Mouse (Mus musculus): Measurements from ENCODE around the gene Ctdsp1. TPM values are rescaled to one million over a fixed set of nuclear protein-coding genes. Genes with fewer than 3 reads are reported as not detected.

The Ctdsp1 gene
- total and polyA plus RNA-seq, 3 experiments = 64.6 to 272 (median 154) TPM

- no peak for TF ChIP-seq POLR2AphosphoS5 (IDR thresholded peaks at IDR 0.05; ENCODE audit: insufficient replicate concordance, low read depth, low read length)
- TF ChIP-seq CTCF (IDR thresholded peaks at IDR 0.05; ENCODE audit: low read depth, low read length) = no peak
- TF ChIP-seq GATA1 (IDR thresholded peaks at IDR 0.05; ENCODE audit: borderline replicate concordance, low read length) = no peak
- TF ChIP-seq GATA2 (IDR thresholded peaks at IDR 0.05; ENCODE audit: borderline replicate concordance, low read depth, low read length) = no peak
- no peaks in the 10 kb centered on the region for H3K9me3 ChIP-seq (replicated peaks)
- H3K36me3 ChIP-seq (replicated peaks) = no peaks in the 10 kb centered on the region
- peaks cover 19% of the 10 kb centered on the region for H3K4me1 ChIP-seq (ENCODE audit: insufficient read depth, low read depth, low read length)
- H3K4me3 ChIP-seq (ENCODE audit: low read depth, low read length) = no peak overlapping the region
- ATAC-seq (ENCODE audit: extremely low read depth, insufficient number of reproducible peaks, low FRiP score, poor library complexity, severe bottlenecking) (no peak), DNase-seq (ENCODE audit: low spot score) (no peak)
- H3K27me3 ChIP-seq (ENCODE audit: insufficient read depth, low read length) = peaks cover 78% of the 10 kb centered on the region
These were observed 31.8 kb downstream of the Ctdsp1 start for GRCm38 (mm10) chr1:74423147-74423546.

GRCm38 (mm10) chr1:74425845-74426244 lies 34.5 kb downstream of the Ctdsp1 start:
- TF ChIP-seq GATA2 (IDR thresholded peaks at IDR 0.05; ENCODE audit: borderline replicate concordance, low read depth, low read length) (no peak), TAL1 (conservative IDR thresholded peaks at IDR 0.05; ENCODE audit: low read depth, low read length) (no peak), GATA1 (IDR thresholded peaks at IDR 0.05; ENCODE audit: borderline replicate concordance, low read length) (no peak), CTCF (IDR thresholded peaks at IDR 0.05; ENCODE audit: low read depth, low read length) (no peak), POLR2AphosphoS5 (IDR thresholded peaks at IDR 0.05; ENCODE audit: insufficient replicate concordance, low read depth, low read length) (no peak)
- DNase-seq (ENCODE audit: low spot score) = no peak
- H3K4me1 ChIP-seq (ENCODE audit: insufficient read depth, low read depth, low read length) = peaks cover 16% of the 10 kb centered on the region
- peaks cover 66% of the 10 kb centered on the region for H3K27me3 ChIP-seq (ENCODE audit: insufficient read depth, low read length)
- H3K4me3 ChIP-seq (ENCODE audit: low read depth, low read length) = no peak overlapping the region
- no peaks in the 10 kb centered on the region for H3K9me3 ChIP-seq (replicated peaks)
- ATAC-seq (ENCODE audit: extremely low read depth, insufficient number of reproducible peaks, low FRiP score, poor library complexity, severe bottlenecking) = no peak
- no peaks in the 10 kb centered on the region for H3K36me3 ChIP-seq (replicated peaks)

- Histone ChIP-seq H3K4me1 (ENCODE audit: insufficient read depth, low read depth, low read length) (peaks cover 29% of the 10 kb centered on the region), H3K4me3 (ENCODE audit: low read depth, low read length) (no peak overlapping the region), H3K27me3 (ENCODE audit: insufficient read depth, low read length) (peaks cover 8% of the 10 kb centered on the region; the same call in 1 of the 2 replicates), H3K36me3 (replicated peaks) (peaks cover 49% of the 10 kb centered on the region), H3K9me3 (replicated peaks) (no peaks in the 10 kb centered on the region)
- ATAC-seq (ENCODE audit: extremely low read depth, insufficient number of reproducible peaks, low FRiP score, poor library complexity, severe bottlenecking) = no peak
- DNase-seq (ENCODE audit: low spot score) = no peak
- no peak for TF ChIP-seq TAL1 (conservative IDR thresholded peaks at IDR 0.05; ENCODE audit: low read depth, low read length)
- no peak for TF ChIP-seq GATA2 (IDR thresholded peaks at IDR 0.05; ENCODE audit: borderline replicate concordance, low read depth, low read length)
- TF ChIP-seq POLR2AphosphoS5 (IDR thresholded peaks at IDR 0.05; ENCODE audit: insufficient replicate concordance, low read depth, low read length) = no peak
- no peak for TF ChIP-seq CTCF (IDR thresholded peaks at IDR 0.05; ENCODE audit: low read depth, low read length)
- TF ChIP-seq GATA1 (IDR thresholded peaks at IDR 0.05; ENCODE audit: borderline replicate concordance, low read length) = no peak
These were observed 41.9 kb downstream of the Ctdsp1 start for GRCm38 (mm10) chr1:74433220-74433619.

- ATAC-seq (ENCODE audit: extremely low read depth, insufficient number of reproducible peaks, low FRiP score, poor library complexity, severe bottlenecking) = no peak
- peaks cover 63% of the 10 kb centered on the region for H3K36me3 ChIP-seq (replicated peaks)
- peaks cover 42% of the 10 kb centered on the region for H3K4me1 ChIP-seq (ENCODE audit: insufficient read depth, low read depth, low read length)
- TF ChIP-seq GATA2 (IDR thresholded peaks at IDR 0.05; ENCODE audit: borderline replicate concordance, low read depth, low read length) = no peak
- no peak for TF ChIP-seq TAL1 (conservative IDR thresholded peaks at IDR 0.05; ENCODE audit: low read depth, low read length)
- TF ChIP-seq CTCF (IDR thresholded peaks at IDR 0.05; ENCODE audit: low read depth, low read length) = no peak
- TF ChIP-seq GATA1 (IDR thresholded peaks at IDR 0.05; ENCODE audit: borderline replicate concordance, low read length) = no peak
- no peak for TF ChIP-seq POLR2AphosphoS5 (IDR thresholded peaks at IDR 0.05; ENCODE audit: insufficient replicate concordance, low read depth, low read length)
- no peak for DNase-seq (ENCODE audit: low spot score)
- H3K9me3 ChIP-seq (replicated peaks) = no peaks in the 10 kb centered on the region
- H3K4me3 ChIP-seq (ENCODE audit: low read depth, low read length) = no peak overlapping the region
- H3K27me3 ChIP-seq (ENCODE audit: insufficient read depth, low read length) = peaks cover 2% of the 10 kb centered on the region; the same call in 1 of the 2 replicates
These were observed 43.3 kb downstream of the Ctdsp1 start for GRCm38 (mm10) chr1:74434596-74434995.

GRCm38 (mm10) chr1:74435563-74435962 lies 44.3 kb downstream of the Ctdsp1 start:
- Histone ChIP-seq H3K4me1 (ENCODE audit: insufficient read depth, low read depth, low read length) (peaks cover 45% of the 10 kb centered on the region), H3K36me3 (replicated peaks) (peaks cover 70% of the 10 kb centered on the region), H3K9me3 (replicated peaks) (no peaks in the 10 kb centered on the region), H3K27me3 (ENCODE audit: insufficient read depth, low read length) (no peaks in the 10 kb centered on the region), H3K4me3 (ENCODE audit: low read depth, low read length) (peak overlapping the region; percentile 20; the same call in 1 of the 2 replicates)
- TF ChIP-seq GATA2 (IDR thresholded peaks at IDR 0.05; ENCODE audit: borderline replicate concordance, low read depth, low read length) (no peak), POLR2AphosphoS5 (IDR thresholded peaks at IDR 0.05; ENCODE audit: insufficient replicate concordance, low read depth, low read length) (no peak), CTCF (IDR thresholded peaks at IDR 0.05; ENCODE audit: low read depth, low read length) (no peak), GATA1 (IDR thresholded peaks at IDR 0.05; ENCODE audit: borderline replicate concordance, low read length) (no peak), TAL1 (conservative IDR thresholded peaks at IDR 0.05; ENCODE audit: low read depth, low read length) (no peak)
- ATAC-seq (ENCODE audit: extremely low read depth, insufficient number of reproducible peaks, low FRiP score, poor library complexity, severe bottlenecking) (peak; percentile 50; the same call in 1 of the 2 replicates), DNase-seq (ENCODE audit: low spot score) (peak; percentile 49)

GRCm38 (mm10) chr1:74437702-74438427 lies 46.6 kb downstream of the Ctdsp1 start:
- TF ChIP-seq GATA2 (IDR thresholded peaks at IDR 0.05; ENCODE audit: borderline replicate concordance, low read depth, low read length) = no peak
- no peak for TF ChIP-seq CTCF (IDR thresholded peaks at IDR 0.05; ENCODE audit: low read depth, low read length)
- no peak for TF ChIP-seq TAL1 (conservative IDR thresholded peaks at IDR 0.05; ENCODE audit: low read depth, low read length)
- TF ChIP-seq GATA1 (IDR thresholded peaks at IDR 0.05; ENCODE audit: borderline replicate concordance, low read length) = no peak
- TF ChIP-seq POLR2AphosphoS5 (IDR thresholded peaks at IDR 0.05; ENCODE audit: insufficient replicate concordance, low read depth, low read length) = no peak

More at GRCm38 (mm10) chr1:74437702-74438427, 46.6 kb downstream of the Ctdsp1 start:
- no peaks in the 10 kb centered on the region for H3K27me3 ChIP-seq (ENCODE audit: insufficient read depth, low read length)
- no peaks in the 10 kb centered on the region for H3K9me3 ChIP-seq (replicated peaks)
- H3K36me3 ChIP-seq (replicated peaks) = peaks cover 86% of the 10 kb centered on the region
- H3K4me1 ChIP-seq (ENCODE audit: insufficient read depth, low read depth, low read length) = peaks cover 52% of the 10 kb centered on the region
- no peak overlapping the region for H3K4me3 ChIP-seq (ENCODE audit: low read depth, low read length)
- DNase-seq (ENCODE audit: low spot score) = no peak
- ATAC-seq (ENCODE audit: extremely low read depth, insufficient number of reproducible peaks, low FRiP score, poor library complexity, severe bottlenecking) = peak; percentile 70
